Mouse (Mus musculus) spleen, adult 18-20 months (tissue): ENCODE results near the gene Plcxd1.
"Not testable (repeated sequence)": the region's sequence is repeated elsewhere in the genome, so short reads cannot be mapped to it uniquely, and the experiment has no call there.

Experiments used
- DNase-seq, 2 experiments: peaks; one replicate each; pipeline ENCODE4 v3.0.0; 2022; ENCODE audit warnings: mixed read lengths in 2 of 2

Gene Plcxd1

DNA sequence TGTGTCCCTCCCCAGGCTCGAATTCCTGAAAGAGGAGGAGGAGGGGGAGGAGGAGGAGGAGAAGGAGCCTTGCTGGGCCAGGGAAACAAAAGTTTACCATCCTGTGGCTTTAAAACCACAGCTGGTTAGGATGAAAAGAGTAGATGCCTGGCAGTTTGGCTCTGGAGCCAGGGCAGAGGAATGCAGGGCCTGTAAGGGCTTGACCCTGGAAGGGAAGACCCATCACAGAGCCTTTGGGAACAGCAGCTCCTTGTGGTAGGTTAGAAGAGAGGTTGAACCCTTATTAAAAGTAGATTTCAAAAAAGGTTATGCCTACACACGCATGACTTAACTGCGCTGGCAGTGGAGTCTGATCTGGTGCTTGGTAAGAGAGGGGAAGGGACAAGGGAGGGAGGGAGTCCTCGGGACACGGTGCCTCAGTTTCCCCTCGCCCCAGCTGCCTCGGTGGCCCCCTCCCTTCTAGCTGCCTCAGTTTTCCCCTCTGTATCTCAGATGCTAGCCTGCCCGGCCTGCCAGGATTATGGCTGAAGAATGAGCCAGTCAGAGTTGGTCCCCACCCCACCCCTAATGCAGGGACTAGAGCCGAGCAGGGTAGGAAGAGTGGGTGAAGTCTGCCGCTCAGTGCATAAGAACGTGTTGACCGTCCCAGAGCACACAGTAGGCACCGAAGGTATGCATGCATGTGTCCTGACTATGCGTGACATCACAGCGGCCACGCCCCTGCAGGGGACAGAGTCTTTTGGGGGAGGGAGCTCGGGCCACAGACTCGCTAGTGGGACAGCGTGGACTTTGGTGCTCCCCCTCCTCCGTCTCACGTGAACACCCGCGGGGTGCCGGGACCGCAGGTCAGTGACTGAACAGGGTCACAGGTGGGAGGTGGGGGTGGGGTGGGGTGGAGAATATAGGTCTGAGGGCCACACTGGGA lies at the start of gene Plcxd1:
Plcxd1 (plus strand) TSS at position 314 of the 925 bp plus-strand sequence.
- no peak for DNase-seq

DNA sequence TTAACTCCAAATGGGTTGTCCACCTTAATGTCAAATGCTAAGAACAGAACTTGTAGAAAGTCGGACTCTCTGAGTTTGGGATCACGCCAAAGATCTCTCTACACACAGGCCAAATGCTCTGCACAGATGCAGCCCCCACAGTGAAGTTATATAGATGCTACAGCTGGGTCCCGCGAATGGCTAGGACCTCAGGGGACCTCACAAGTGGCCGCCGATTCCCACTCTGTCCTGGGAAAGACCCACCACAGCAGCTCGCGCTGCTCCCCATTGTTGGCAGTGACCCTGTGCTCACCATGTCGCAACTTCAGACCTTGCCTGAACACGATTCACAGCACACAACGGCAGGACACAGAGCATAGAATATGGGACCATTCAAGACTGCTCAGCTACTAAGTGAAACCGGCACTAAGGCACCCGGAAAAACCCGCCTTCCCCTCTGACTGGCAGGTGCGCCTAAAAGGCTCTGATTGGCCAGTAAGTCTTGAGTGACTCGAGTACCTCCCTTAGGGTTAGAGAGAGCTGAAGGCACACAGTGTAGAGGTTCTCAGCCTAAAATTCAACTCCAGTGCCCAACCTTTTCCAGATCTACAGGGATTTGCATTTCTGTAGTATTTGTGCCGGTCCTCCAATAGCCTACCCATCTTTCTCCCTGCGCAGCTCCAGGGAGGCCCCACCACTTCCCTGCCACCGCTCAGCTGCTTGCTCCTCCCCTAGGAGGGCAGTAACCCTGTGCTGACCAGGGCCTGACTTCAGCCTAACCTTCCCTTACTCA lies 41.9 kb upstream of the Plcxd1 start:
- peak; percentile 65 to 78 for DNase-seq

DNA sequence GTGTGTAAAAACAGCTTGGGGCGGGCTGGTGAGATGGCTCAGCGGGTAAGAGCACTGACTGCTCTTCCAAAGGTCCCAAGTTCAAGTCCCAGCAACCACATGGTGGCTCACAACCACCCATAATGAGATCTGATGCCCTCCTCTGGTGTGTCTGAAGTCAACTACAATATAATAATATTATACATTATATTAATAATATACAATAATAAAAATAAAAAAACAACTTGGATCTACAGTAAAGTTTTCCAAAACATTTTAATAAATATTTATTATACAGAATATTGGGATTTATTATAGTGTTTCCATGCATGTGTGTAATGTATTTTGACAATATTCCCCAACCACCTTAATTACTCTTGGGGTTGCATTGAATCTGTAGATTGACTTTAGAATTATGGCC lies 27.4 kb upstream of the Plcxd1 start, which contains the start of gene Gm17655:
Gm17655 (minus strand) TSS at position 101 of the 400 bp plus-strand sequence.
- DNase-seq: not testable (repeated sequence)

DNA sequence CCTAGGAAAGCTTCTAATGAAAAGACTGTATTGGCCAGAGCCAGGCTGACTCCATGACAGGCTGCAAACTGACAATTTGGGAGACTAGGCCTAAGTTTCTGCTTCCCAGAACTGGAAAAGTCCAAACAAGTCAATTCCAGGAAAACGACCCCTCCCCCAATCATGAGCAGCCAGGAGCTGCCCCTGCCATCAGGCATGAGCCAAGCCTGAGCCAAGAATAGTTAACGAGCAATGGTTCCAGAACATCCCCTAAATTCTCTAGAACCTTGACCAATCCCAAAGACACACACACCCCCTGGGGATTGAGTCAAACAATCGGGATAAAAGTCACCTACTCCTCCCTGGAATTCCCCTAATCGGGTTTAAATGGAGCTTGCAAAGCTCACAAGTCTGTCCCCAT lies 16.8 kb upstream of the Plcxd1 start:
- no peak for DNase-seq

DNA sequence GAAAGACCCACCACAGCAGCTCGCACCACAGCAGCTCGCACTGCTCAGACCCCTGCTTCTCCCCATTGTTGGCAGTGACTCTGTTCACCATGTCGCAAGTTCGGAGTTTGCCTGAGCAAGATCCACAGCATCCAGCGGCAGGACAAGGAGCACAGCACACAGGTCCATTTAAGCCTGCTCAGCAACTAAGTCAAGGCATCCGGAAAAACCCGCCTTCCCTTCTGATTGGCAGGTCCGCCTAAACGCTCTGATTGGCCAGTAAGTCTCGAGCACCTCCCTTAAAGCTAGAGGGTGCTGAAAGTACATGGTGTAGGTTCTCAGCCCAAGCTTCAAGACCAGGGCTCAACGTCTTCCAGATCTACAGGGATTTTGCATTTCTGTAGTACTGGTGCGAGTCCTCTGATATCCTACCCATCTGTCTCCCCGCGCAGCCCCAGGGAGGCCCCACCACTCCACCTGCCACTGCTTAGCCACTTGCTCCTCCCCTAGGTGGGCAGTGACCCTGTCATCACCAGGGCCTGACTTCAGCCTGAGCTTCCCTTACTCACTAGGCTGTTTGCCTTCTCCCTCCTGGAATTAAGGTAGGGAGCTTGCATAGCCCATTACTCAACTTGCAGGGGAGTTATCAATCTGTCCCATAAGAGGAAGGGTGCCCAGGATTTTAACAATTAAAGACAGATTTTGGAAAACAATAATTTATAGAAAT lies 13.5 kb upstream of the Plcxd1 start:
- no peak for DNase-seq

DNA sequence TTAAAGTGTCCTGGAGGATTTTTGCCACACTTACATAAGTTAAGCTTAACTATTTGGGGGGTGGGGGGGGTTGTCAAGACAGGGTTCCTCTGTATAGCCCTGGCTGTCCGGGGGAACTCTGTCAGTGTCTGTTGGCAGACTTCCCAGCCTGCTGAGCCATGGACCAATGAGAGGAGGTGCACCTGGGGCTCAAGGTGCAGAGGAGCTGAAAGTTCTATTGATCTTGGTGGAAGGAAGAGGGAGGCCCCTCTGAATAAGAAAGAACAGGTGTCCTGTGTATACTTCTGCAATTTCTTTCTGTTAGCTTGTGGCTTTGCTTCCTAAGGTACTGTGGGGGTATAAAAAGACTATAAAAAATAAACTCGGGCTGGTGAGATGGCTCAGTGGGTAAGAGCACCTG lies 8.2 kb upstream of the Plcxd1 start:
- DNase-seq: no peak

DNA sequence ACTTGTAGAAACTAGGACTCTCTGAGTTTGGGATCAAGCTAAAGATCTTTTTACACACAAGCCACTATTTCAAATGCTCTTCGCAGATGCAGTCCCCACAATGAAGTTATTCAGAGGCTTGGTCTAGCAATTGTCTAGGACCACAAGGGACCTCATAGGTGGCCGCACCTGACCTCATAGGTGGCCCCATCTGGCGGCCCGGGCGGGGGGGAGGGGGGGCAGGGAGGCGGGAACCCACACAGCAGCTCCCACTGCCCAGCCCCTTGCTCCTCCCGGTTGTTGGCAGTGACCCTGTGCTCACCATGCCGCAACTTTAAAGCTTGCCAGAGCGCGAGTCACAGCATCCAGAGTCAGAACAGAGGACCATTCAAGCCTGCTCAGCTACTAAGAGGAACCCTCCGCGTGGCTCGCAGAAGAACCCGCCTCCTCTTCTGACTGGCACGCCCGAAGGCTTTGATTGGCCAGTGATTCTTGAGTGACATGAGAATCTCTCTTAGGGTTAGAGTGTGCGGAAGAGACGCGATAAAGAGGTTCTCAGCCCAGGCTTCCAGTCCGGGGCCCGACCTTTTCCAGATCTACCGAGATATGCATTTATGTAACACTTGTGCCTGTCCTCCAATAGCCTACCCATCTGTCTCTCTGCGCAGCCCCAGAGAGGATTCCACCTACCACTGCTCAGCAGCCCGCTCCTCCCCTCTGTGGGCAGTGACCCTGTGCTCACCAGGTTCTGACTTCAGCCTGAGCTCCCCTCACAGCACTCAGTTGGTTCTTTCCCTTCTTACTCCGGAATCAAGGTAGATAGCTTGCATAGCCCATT lies 5.5 kb upstream of the Plcxd1 start, which contains the start of gene Gm35315:
Gm35315 (minus strand) TSS at position 391 of the 817 bp plus-strand sequence.
- peak; percentile 77 to 79 for DNase-seq

DNA sequence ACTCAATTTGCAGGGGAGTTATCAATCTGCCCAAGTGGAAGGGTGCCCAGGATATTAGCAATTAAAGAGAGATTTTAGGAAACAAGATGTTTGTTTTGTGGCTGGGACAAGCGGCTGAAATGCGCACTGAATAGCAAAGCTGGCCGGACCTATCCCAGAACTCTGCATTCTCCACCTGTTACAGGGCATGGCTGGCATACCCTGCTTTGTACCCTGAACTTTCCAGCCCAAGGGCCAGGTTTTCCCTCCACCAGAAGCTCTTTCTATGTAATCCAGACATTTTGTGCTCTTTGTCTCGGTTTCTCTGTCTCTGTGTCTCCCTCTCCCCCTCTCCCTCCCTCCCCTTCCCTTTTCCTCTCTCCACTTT lies 4.9 kb upstream of the Plcxd1 start:
- no peak for DNase-seq

DNA sequence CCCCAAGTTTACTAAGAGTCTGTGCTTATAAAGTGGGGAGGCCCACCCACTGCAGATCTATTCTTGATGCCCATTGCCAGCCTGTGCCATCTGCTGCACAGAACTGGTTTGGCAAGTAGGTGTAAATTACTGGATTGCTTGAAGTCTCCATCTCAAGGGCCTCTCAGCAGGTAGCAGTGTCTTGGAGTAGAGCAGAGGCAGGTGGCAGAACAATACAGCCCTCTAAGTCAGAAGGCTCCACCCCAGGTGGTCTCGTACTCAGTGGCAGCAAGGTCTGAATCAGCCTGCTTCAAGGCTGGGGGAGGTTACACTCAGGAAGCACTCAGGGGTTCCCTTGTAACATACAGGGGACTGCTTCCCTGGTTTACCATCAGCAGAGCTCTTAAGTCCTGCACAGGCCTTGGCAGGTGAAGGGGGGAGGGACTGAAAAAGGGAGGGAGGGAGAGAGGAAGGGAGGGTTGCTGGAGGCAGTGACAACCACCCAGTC lies 735 bp upstream of the Plcxd1 start:
- no peak for DNase-seq

DNA sequence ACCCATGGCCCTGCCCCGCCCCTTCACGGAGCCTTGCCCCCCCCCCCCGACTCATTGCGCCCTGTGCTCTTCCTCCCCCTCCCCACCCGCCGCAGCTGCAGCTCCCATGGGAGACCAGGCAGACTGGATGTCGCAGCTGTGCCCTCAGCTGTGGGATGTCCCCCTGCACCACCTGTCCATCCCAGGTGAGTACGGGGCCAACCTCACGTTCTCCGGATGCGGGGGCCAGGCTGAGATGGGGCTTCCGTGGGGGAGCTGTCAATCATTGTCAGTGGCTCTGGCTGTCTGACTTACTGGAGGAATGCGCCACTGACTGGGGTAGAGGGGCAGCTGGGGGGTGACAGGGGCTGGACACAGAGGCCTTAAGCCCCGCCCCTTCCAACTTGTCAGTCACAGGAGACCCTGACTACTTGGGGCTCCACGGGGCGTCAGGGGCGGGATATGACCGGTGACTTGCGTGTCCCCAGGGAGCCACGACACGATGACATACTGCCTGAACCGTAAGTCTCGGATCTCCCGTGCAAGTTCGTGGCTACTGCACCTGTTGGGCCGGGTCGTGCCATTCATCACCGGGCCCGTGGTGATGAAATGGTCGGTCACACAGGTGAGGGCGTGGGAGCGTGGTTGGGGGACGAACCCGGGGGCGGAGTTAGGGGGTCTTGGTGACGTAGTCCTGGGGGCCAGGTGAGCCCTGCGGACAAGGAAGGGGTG lies 1.3 kb downstream of the Plcxd1 start:
- DNase-seq: peak; percentile 28 to 39

DNA sequence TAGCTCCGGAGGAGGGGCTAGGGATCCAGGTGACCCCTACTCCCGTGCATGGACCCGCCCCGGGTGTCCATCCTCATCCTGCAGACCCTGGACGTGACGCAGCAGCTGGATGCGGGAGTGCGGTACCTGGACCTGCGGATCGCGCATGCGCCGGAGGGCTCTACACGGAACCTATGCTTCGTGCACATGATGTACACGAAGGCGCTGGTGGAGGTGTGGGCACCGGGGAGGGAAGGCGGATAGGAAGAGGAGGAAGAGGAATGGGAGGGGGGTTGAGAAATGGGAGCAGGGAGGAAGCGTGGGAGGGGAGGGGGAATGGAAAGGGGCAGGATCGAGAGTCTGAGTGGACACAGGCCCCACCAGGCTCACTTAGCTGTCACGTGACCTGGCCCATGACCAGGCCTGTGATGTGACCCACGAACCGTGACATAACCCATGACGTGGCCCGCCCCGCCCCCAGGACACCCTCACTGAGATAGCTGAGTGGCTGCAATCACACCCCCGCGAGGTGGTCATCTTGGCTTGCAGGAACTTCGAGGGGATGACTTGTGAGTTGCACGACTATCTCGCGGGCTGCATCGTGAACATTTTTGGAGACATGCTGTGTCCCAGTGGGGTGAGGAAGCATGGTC lies 2.1 kb downstream of the Plcxd1 start:
- peak; percentile 32 to 39 for DNase-seq

DNA sequence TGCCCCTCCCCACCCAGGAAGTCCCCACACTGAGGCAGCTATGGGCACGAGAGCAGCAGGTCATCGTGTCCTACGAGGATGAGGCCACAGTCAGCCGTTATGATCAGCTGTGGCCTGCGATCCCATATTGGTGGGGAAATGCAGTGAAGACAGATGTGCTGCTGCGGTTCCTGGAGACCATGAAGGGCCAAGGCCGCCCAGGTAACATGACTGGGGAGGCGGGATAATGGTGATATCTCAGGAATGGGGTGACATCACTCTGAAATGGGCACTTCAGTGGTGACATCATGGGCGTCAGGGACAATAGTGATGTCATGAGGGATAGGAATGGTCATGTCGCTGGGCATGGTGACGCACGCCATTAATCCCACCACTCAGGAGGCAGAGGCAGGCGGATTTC lies 2.7 kb downstream of the Plcxd1 start:
- no peak for DNase-seq

DNA sequence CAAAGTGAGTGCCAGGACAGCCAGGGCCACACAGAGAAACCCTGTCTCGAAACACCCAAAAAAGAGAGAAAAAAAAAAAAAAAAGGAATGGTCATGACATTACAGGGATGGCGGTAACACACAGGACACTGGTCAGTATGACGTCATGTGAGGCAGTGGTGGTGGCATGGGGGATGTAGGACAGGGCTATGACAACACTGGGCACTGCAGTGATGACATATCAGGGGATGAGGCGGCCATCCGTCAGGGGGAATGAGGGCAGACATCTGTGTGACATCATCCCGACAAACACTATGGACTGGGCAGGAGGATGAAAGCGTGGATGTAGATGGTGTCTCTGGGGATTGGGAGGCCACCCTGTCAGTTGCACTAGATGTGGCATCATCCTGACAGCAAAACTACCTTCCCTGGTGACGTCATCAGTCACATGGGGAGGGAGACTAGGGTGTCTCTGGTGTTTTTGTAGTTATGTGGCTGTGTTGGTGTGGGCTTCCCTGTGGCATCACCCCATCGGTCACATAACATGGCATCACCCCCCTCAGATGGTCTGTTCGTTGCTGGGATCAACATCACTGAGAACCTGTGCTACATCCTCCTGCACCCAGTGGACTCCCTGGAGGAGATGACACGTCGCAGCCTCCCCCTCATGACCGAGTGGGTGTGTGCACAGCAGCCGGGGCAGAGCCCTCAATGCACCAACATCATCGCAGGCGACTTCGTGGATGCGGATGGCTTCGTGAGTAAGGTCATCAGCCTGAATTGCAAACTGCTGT lies 3.3 kb downstream of the Plcxd1 start:
- DNase-seq: no peak

DNA sequence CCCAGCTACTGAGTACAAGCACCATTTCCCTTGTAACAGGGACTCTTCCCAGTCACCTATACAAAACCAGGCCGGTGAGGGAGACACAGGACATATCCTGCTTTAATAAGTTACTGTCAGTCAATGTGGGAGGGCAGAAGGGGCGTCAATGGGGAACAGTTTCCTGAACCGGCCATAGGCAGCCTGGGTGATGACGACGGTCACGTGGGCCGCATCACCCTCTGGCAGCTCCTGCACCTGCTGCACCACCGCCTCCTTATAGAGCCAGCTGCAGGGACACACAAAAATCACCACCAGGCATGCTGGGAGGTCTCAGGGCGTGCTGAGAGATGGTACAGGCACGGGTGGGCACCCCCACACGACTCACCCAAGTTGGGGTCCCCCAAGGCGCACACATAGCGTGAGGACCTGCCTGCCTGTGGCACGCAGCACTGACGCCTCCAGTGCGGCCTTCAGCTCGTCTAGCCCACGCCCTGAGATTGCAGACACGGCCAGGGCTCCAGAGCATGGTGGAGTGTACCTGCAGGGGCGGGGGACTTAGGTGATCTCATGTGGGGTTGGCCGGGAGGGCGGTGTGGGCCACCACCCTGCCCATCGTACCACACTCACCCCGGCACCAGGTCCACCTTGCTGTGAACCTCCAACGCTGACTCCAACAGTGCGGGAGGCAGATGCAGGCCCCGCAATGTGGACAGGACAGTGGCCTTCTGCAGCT lies 4.3 kb downstream of the Plcxd1 start:
- no peak for DNase-seq

DNA sequence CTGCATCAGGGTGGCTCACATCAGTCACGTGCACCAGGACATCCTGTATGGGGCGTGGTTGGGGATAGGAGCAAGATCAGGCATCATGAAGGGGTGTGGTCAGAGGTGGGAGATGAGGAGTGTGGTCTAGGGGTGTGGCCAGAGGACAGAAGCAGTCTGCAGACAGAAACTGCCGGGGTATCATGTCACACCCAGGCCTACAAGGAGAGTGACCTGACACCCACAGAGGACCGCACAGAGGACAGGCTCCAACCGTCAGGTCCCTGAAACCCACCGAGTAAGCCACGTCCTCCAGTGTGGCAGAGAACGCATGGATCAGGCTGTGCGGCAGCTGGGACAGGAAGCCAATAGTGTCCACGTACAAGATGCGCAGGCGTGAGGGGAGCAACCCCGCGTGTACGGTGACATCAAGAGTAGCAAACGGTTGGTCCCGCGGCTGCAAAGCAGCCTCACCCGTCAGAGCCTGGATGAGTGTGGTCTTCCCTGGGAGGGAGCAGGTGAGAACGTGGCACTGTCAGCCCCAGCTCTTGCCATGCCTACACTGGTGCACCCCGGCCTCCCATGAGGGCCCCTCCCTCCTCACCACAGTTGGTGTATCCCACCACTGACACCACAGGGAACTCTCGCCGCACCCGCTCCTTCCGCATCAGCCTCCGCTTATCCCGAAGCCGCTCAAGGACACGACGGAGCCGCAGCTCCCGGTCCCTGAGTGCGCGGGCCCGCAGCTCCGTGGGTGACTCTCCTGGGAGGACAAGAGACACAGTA lies 5.0 kb downstream of the Plcxd1 start:
- DNase-seq: no peak

DNA sequence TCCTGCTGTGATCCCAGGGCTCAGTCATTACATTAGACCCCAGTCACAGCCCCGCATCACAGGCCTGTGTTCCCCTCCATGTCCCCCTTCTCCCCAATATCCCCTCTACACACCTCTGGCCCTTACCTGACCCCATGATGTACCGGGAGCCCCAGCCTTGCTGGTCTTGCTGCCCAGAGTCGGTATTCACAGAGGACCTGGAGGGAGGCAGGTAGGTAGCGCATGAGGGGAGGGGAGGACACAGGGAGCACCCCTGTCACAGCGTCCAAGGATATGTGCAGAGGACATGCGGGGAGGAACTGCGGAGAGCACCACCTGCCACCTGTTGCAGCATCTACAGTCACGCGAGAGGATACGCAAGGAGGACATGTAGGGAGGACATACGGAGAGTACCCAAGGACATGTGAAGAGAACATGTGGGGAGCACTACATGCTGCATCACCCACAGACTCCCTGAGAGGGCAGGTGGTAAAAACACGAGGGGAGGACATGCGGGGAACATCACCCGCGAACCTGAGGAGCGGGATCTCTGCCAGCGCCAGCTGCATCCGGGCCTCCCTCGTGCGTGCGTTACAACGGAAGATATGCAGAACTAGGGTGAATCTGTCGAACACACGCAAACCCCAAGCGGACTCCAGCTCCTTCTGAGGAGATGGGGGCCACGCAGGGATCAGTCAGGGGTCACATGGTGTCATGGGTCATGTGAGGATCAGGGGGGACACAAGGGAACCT lies 6.5 kb downstream of the Plcxd1 start:
- DNase-seq: no peak

DNA sequence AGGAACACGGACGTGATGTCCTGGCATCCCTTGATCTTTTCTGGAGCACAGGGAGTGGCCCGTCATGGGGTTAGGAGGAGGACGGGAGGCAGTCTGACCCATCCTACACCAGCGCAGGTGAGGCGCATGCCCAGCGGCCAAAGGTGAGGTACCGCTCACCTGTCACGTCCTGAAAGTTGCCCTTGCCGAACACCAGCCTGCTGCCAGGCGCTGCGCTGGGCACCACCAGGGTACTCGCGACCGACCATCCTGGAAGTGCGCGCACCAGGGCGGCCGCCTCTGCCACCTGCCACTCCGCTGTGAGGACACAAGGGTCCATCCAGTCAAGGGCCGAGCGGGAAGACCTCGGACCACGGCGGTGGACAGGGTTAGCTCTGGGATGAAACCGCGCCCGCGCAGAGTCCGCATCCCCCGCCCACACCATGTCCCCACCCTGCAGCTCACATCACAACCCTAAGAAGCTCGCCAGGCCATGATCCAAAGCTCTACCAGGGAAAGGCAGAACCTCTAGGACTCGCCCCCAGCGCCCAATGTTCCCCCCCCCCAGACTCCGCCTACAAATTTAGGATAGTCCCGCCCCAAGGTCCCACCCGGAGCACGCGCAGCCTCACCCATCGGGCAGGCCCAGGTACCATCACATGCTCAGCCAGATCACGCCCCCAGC lies 7.3 kb downstream of the Plcxd1 start:
- peak in 1 of 2 experiments; percentile 37 for DNase-seq
